Mouse (Mus musculus) ES-Bruce4 (cell line): Measurements from ENCODE around the gene St6gal1. TPM values are rescaled to one million over a fixed set of nuclear protein-coding genes. Genes with fewer than 3 reads are reported as not detected.

ENCODE experiments used
- H3K27ac ChIP-seq: 2 replicates; pipeline ENCODE4 v1.5.1; 2012; ENCODE audit warnings: low read length, inconsistent platforms; ENCODE audit not compliant: insufficient read depth
- H3K27me3 ChIP-seq: 2 replicates; pipeline ENCODE4 v1.6.1; 2012; ENCODE audit warnings: mild to moderate bottlenecking, low read length, inconsistent platforms; ENCODE audit not compliant: control insufficient read depth, poor library complexity, insufficient read depth, severe bottlenecking
- H3K36me3 ChIP-seq: 2 replicates; pipeline ENCODE4 v1.6.1; 2012; ENCODE audit warnings: inconsistent platforms, mild to moderate bottlenecking, low read length, moderate library complexity; ENCODE audit not compliant: control insufficient read depth, poor library complexity, insufficient read depth, severe bottlenecking
- H3K4me1 ChIP-seq: one replicate; pipeline ENCODE4 v1.8.1; 2011; ENCODE audit warnings: low read length; ENCODE audit not compliant: control insufficient read depth, insufficient read depth
- H3K4me3 ChIP-seq: 2 replicates; pipeline ENCODE4 v1.5.1; 2011; ENCODE audit warnings: low read depth, mild to moderate bottlenecking, low read length
- H3K9ac ChIP-seq: 2 replicates; pipeline ENCODE4 v1.6.1; 2012; ENCODE audit warnings: low read depth, mild to moderate bottlenecking, inconsistent platforms; ENCODE audit not compliant: poor library complexity, severe bottlenecking
- H3K9me3 ChIP-seq: replicated peaks from 2 replicates; pipeline ENCODE4 v1.6.1; 2012; ENCODE audit warnings: mild to moderate bottlenecking, low read length, inconsistent platforms; ENCODE audit not compliant: control insufficient read depth, poor library complexity, insufficient read depth, severe bottlenecking
- CTCF ChIP-seq: IDR thresholded peaks from one replicate; pipeline ENCODE4 v1.8.1; 2011; ENCODE audit warnings: low read depth, low read length
- EP300 ChIP-seq: IDR thresholded peaks from 2 replicates; pipeline ENCODE4 v1.6.1; 2011; ENCODE audit warnings: low read depth, low read length; ENCODE audit not compliant: insufficient read depth
- POLR2A ChIP-seq: IDR thresholded peaks from one replicate; pipeline ENCODE4 v1.8.1; 2011; ENCODE audit warnings: low read length; ENCODE audit not compliant: insufficient read depth
- polyA plus RNA-seq: library from polyadenylated mRNA; stranded (reverse); fragments of >200 nt; gene quantifications from 2 replicates; pipeline ENCODE4 v1.2.4, GENCODE M21; 2011; ENCODE audit warnings: low read depth; ENCODE audit not compliant: missing spikeins, insufficient read depth, insufficient read length

St6gal1 gene
- polyA plus RNA-seq, 1 experiment, result 14.0 TPM

GRCm38 (mm10) chr16:23266293-23266692 lies 41.8 kb downstream of the St6gal1 start:
- no peak overlapping the region for H3K4me3 ChIP-seq
- H3K27ac ChIP-seq, result no peak overlapping the region
- peaks cover 17% of the 10 kb centered on the region for H3K4me1 ChIP-seq
- H3K9ac ChIP-seq, result no peak overlapping the region
- no peaks in the 10 kb centered on the region for H3K36me3 ChIP-seq
- TF ChIP-seq CTCF, result no peak
- no peak for TF ChIP-seq EP300
- TF ChIP-seq POLR2A, result no peak
- H3K27me3 ChIP-seq, result no peaks in the 10 kb centered on the region
- H3K9me3 ChIP-seq, result no peaks in the 10 kb centered on the region

GRCm38 (mm10) chr16:23266896-23267295 lies 42.4 kb downstream of the St6gal1 start:
- H3K4me1 ChIP-seq, result peaks cover 15% of the 10 kb centered on the region
- no peaks in the 10 kb centered on the region for H3K27me3 ChIP-seq
- H3K9ac ChIP-seq, result no peak overlapping the region
- TF ChIP-seq CTCF (no peak), POLR2A (no peak), EP300 (no peak)
- no peaks in the 10 kb centered on the region for H3K36me3 ChIP-seq
- no peak overlapping the region for H3K27ac ChIP-seq
- H3K4me3 ChIP-seq, result no peak overlapping the region
- no peaks in the 10 kb centered on the region for H3K9me3 ChIP-seq

- no peak overlapping the region for H3K4me3 ChIP-seq
- no peaks in the 10 kb centered on the region for H3K27me3 ChIP-seq
- H3K36me3 ChIP-seq, result no peaks in the 10 kb centered on the region
- no peak overlapping the region for H3K27ac ChIP-seq
- H3K4me1 ChIP-seq, result peaks cover 11% of the 10 kb centered on the region
- no peak for TF ChIP-seq EP300
- TF ChIP-seq POLR2A, result no peak
- no peak for TF ChIP-seq CTCF
- no peaks in the 10 kb centered on the region for H3K9me3 ChIP-seq
- H3K9ac ChIP-seq, result no peak overlapping the region
Observed at GRCm38 (mm10) chr16:23268231-23268630, 43.7 kb downstream of the St6gal1 start.

- Histone ChIP-seq H3K36me3 (no peaks in the 10 kb centered on the region), H3K4me1 (peaks cover 10% of the 10 kb centered on the region), H3K4me3 (no peak overlapping the region), H3K27ac (no peak overlapping the region), H3K27me3 (no peaks in the 10 kb centered on the region), H3K9me3 (no peaks in the 10 kb centered on the region), H3K9ac (no peak overlapping the region)
- TF ChIP-seq POLR2A (no peak), EP300 (no peak), CTCF (no peak)
Observed at GRCm38 (mm10) chr16:23269056-23269983, 44.8 kb downstream of the St6gal1 start.

GRCm38 (mm10) chr16:23269984-23270912 lies 45.7 kb downstream of the St6gal1 start:
- Histone ChIP-seq H3K27me3 (no peaks in the 10 kb centered on the region), H3K27ac (no peak overlapping the region), H3K9ac (no peak overlapping the region), H3K9me3 (no peaks in the 10 kb centered on the region), H3K4me3 (no peak overlapping the region), H3K36me3 (no peaks in the 10 kb centered on the region), H3K4me1 (peaks cover 10% of the 10 kb centered on the region)
- TF ChIP-seq EP300 (no peak), POLR2A (no peak), CTCF (no peak)

GRCm38 (mm10) chr16:23270913-23271253 lies 46.3 kb downstream of the St6gal1 start:
- TF ChIP-seq POLR2A (no peak), EP300 (no peak), CTCF (no peak)
- no peaks in the 10 kb centered on the region for H3K36me3 ChIP-seq
- peaks cover 10% of the 10 kb centered on the region for H3K4me1 ChIP-seq

More at GRCm38 (mm10) chr16:23270913-23271253, 46.3 kb downstream of the St6gal1 start:
- no peaks in the 10 kb centered on the region for H3K27me3 ChIP-seq
- no peak overlapping the region for H3K9ac ChIP-seq
- no peaks in the 10 kb centered on the region for H3K9me3 ChIP-seq
- no peak overlapping the region for H3K4me3 ChIP-seq
- no peak overlapping the region for H3K27ac ChIP-seq
